Mouse (Mus musculus) frontal cortex, postnatal 25 days (tissue): ENCODE measurements around the gene Efhd2.

Experiments
- DNase-seq, 2 experiments: peaks; one replicate each; pipeline ENCODE4 v3.0.0; 2022; ENCODE audit warnings: low spot score in 2 of 2

Efhd2 gene

GRCm38 (mm10) chr4:141860246-141860841 is 14.4 kb downstream of the Efhd2 start:
- DNase-seq: no peak

GRCm38 (mm10) chr4:141859351-141859750 is 15.4 kb downstream of the Efhd2 start:
- DNase-seq: no peak

- no peak for DNase-seq
These were observed 16.2 kb downstream of the Efhd2 start for GRCm38 (mm10) chr4:141858501-141858900.

- DNase-seq: peak; percentile 88 to 93
These were observed 17.2 kb downstream of the Efhd2 start for GRCm38 (mm10) chr4:141857422-141857930.

GRCm38 (mm10) chr4:141853437-141853836 is 21.3 kb downstream of the Efhd2 start:
- no peak for DNase-seq

GRCm38 (mm10) chr4:141845999-141846398 is 28.7 kb downstream of the Efhd2 start, which contains the start of gene Ctrc:
Gene Ctrc, minus strand, starts transcription at chr4:141846359.
- no peak for DNase-seq

GRCm38 (mm10) chr4:141834536-141835095 is 40.1 kb downstream of the Efhd2 start:
- DNase-seq: no peak

GRCm38 (mm10) chr4:141833911-141834310 is 40.8 kb downstream of the Efhd2 start:
- DNase-seq: no peak

GRCm38 (mm10) chr4:141831361-141831760 is 43.4 kb downstream of the Efhd2 start:
- DNase-seq: no peak

- DNase-seq: no peak
These were observed 44.3 kb downstream of the Efhd2 start for GRCm38 (mm10) chr4:141830381-141830780.

- DNase-seq: no peak
These were observed 46.5 kb downstream of the Efhd2 start for GRCm38 (mm10) chr4:141828177-141828576.

GRCm38 (mm10) chr4:141827401-141827800 is 47.3 kb downstream of the Efhd2 start:
- no peak for DNase-seq

GRCm38 (mm10) chr4:141826060-141826459 is 48.7 kb downstream of the Efhd2 start, which contains the start of gene Cela2a:
Gene Cela2a, minus strand, starts transcription at chr4:141826160.
- DNase-seq: no peak

GRCm38 (mm10) chr4:141822979-141823378 is 51.7 kb downstream of the Efhd2 start:
- DNase-seq: no peak

GRCm38 (mm10) chr4:141822089-141822488 is 52.6 kb downstream of the Efhd2 start:
- DNase-seq: no peak

GRCm38 (mm10) chr4:141821178-141821577 is 53.5 kb downstream of the Efhd2 start:
- no peak for DNase-seq

GRCm38 (mm10) chr4:141819316-141819715 is 55.4 kb downstream of the Efhd2 start:
- no peak for DNase-seq

GRCm38 (mm10) chr4:141818861-141819260 is 55.9 kb downstream of the Efhd2 start:
- DNase-seq: no peak

- no peak for DNase-seq
These were observed 57.0 kb downstream of the Efhd2 start for GRCm38 (mm10) chr4:141817706-141818105.

GRCm38 (mm10) chr4:141816776-141817655 is 57.7 kb downstream of the Efhd2 start:
- DNase-seq: no peak

- no peak for DNase-seq
These were observed 58.5 kb downstream of the Efhd2 start for GRCm38 (mm10) chr4:141816267-141816666.

GRCm38 (mm10) chr4:141811375-141811774 is 63.3 kb downstream of the Efhd2 start:
- DNase-seq: no peak
